Mouse (Mus musculus): ENCODE results near the gene Ctsz. TPM values are rescaled to one million over a fixed set of nuclear protein-coding genes. Genes with fewer than 3 reads are reported as not detected.

Ctsz gene
- polyA plus RNA-seq, 1 experiment: 112 TPM

- no peak overlapping the region for H3K27ac ChIP-seq (ENCODE audit: control insufficient read depth, insufficient read depth, low read depth, low read length, poor library complexity)
- TF ChIP-seq CTCF (IDR thresholded peaks at IDR 0.05; ENCODE audit: control insufficient read depth, insufficient read depth, low read length) (no peak), POLR2A (IDR thresholded peaks at IDR 0.05; ENCODE audit: borderline replicate concordance, control insufficient read depth, low read depth, low read length) (no peak)
- 90% methylated on average over 11 of the region's 11 CpGs for WGBS
- H3K4me1 ChIP-seq (ENCODE audit: control insufficient read depth, insufficient read depth, low read length): no peaks in the 10 kb centered on the region
- H3K4me3 ChIP-seq (replicated peaks; ENCODE audit: control insufficient read depth, low read depth, low read length): no peak overlapping the region
Measured at GRCm38 (mm10) chr2:174424301-174425085, 14.3 kb downstream of the Ctsz start.

GRCm38 (mm10) chr2:174421107-174421506 is 17.7 kb downstream of the Ctsz start:
- WGBS: 88% methylated on average over 6 of the region's 6 CpGs
- no peak overlapping the region for H3K27ac ChIP-seq (ENCODE audit: control insufficient read depth, insufficient read depth, low read depth, low read length, poor library complexity)
- H3K4me1 ChIP-seq (ENCODE audit: control insufficient read depth, insufficient read depth, low read length): peaks cover 1% of the 10 kb centered on the region; the same call in 1 of the 2 replicates
- H3K4me3 ChIP-seq (replicated peaks; ENCODE audit: control insufficient read depth, low read depth, low read length): no peak overlapping the region
- TF ChIP-seq CTCF (IDR thresholded peaks at IDR 0.05; ENCODE audit: control insufficient read depth, insufficient read depth, low read length) (no peak), POLR2A (IDR thresholded peaks at IDR 0.05; ENCODE audit: borderline replicate concordance, control insufficient read depth, low read depth, low read length) (no peak)

GRCm38 (mm10) chr2:174415731-174416310 is 23.0 kb downstream of the Ctsz start, which contains the start of gene Nelfcd:
Gene Nelfcd, plus strand, starts transcription at chr2:174415804.
- TF ChIP-seq CTCF (IDR thresholded peaks at IDR 0.05; ENCODE audit: control insufficient read depth, insufficient read depth, low read length): no peak
- peak; percentile 83; the same call in 1 of the 2 replicates for TF ChIP-seq POLR2A (IDR thresholded peaks at IDR 0.05; ENCODE audit: borderline replicate concordance, control insufficient read depth, low read depth, low read length)
- peak within 1 kb of the TSS; percentile 7; the same call in 1 of the 2 replicates for H3K27ac ChIP-seq (ENCODE audit: control insufficient read depth, insufficient read depth, low read depth, low read length, poor library complexity)
- peaks cover 1% of the 10 kb centered on the region; the same call in 1 of the 2 replicates for H3K4me1 ChIP-seq (ENCODE audit: control insufficient read depth, insufficient read depth, low read length)
- WGBS: under 1% methylated on average over 40 of the region's 40 CpGs
- H3K4me3 ChIP-seq (replicated peaks; ENCODE audit: control insufficient read depth, low read depth, low read length): peak within 1 kb of the TSS; percentile 87

- TF ChIP-seq POLR2A (IDR thresholded peaks at IDR 0.05; ENCODE audit: borderline replicate concordance, control insufficient read depth, low read depth, low read length) (no peak), CTCF (IDR thresholded peaks at IDR 0.05; ENCODE audit: control insufficient read depth, insufficient read depth, low read length) (no peak)
- Histone ChIP-seq H3K4me3 (replicated peaks; ENCODE audit: control insufficient read depth, low read depth, low read length) (no peak overlapping the region), H3K4me1 (ENCODE audit: control insufficient read depth, insufficient read depth, low read length) (peaks cover 1% of the 10 kb centered on the region; the same call in 1 of the 2 replicates), H3K27ac (ENCODE audit: control insufficient read depth, insufficient read depth, low read depth, low read length, poor library complexity) (no peak overlapping the region)
- WGBS: 47% methylated on average over 18 of the region's 18 CpGs
Measured at GRCm38 (mm10) chr2:174415001-174415730, 23.7 kb downstream of the Ctsz start.

GRCm38 (mm10) chr2:174413127-174413526 is 25.7 kb downstream of the Ctsz start:
- H3K4me1 ChIP-seq (ENCODE audit: control insufficient read depth, insufficient read depth, low read length): peaks cover 1% of the 10 kb centered on the region; the same call in 1 of the 2 replicates
- H3K4me3 ChIP-seq (replicated peaks; ENCODE audit: control insufficient read depth, low read depth, low read length): no peak overlapping the region
- WGBS: 74% methylated on average over 7 of the region's 7 CpGs
- TF ChIP-seq POLR2A (IDR thresholded peaks at IDR 0.05; ENCODE audit: borderline replicate concordance, control insufficient read depth, low read depth, low read length) (no peak), CTCF (IDR thresholded peaks at IDR 0.05; ENCODE audit: control insufficient read depth, insufficient read depth, low read length) (no peak)
- H3K27ac ChIP-seq (ENCODE audit: control insufficient read depth, insufficient read depth, low read depth, low read length, poor library complexity): no peak overlapping the region

- no peak overlapping the region for H3K27ac ChIP-seq (ENCODE audit: control insufficient read depth, insufficient read depth, low read depth, low read length, poor library complexity)
- WGBS: 50% methylated on average over 2 of the region's 2 CpGs
- no peak overlapping the region for H3K4me3 ChIP-seq (replicated peaks; ENCODE audit: control insufficient read depth, low read depth, low read length)
- no peaks in the 10 kb centered on the region for H3K4me1 ChIP-seq (ENCODE audit: control insufficient read depth, insufficient read depth, low read length)
- no peak for TF ChIP-seq POLR2A (IDR thresholded peaks at IDR 0.05; ENCODE audit: borderline replicate concordance, control insufficient read depth, low read depth, low read length)
- TF ChIP-seq CTCF (IDR thresholded peaks at IDR 0.05; ENCODE audit: control insufficient read depth, insufficient read depth, low read length): no peak
Measured at GRCm38 (mm10) chr2:174410222-174410621, 28.6 kb downstream of the Ctsz start.

- WGBS: 76% methylated on average over 4 of the region's 4 CpGs
Measured at GRCm38 (mm10) chr2:174400396-174400795, 38.4 kb downstream of the Ctsz start.

GRCm38 (mm10) chr2:174397881-174398280 is 41.0 kb downstream of the Ctsz start:
- TF ChIP-seq CTCF (IDR thresholded peaks at IDR 0.05; ENCODE audit: control insufficient read depth, insufficient read depth, low read length) (no peak), POLR2A (IDR thresholded peaks at IDR 0.05; ENCODE audit: borderline replicate concordance, control insufficient read depth, low read depth, low read length) (no peak)
- Histone ChIP-seq H3K27ac (ENCODE audit: control insufficient read depth, insufficient read depth, low read depth, low read length, poor library complexity) (no peak overlapping the region), H3K4me3 (replicated peaks; ENCODE audit: control insufficient read depth, low read depth, low read length) (no peak overlapping the region), H3K4me1 (ENCODE audit: control insufficient read depth, insufficient read depth, low read length) (no peaks in the 10 kb centered on the region; the same call in 1 of the 2 replicates)
- 83% methylated on average over 6 of the region's 6 CpGs for WGBS

More at GRCm38 (mm10) chr2:174400396-174400795, 38.4 kb downstream of the Ctsz start:
- TF ChIP-seq POLR2A (IDR thresholded peaks at IDR 0.05; ENCODE audit: borderline replicate concordance, control insufficient read depth, low read depth, low read length) (no peak), CTCF (IDR thresholded peaks at IDR 0.05; ENCODE audit: control insufficient read depth, insufficient read depth, low read length) (no peak)
- no peak overlapping the region for H3K4me3 ChIP-seq (replicated peaks; ENCODE audit: control insufficient read depth, low read depth, low read length)
- no peak overlapping the region for H3K27ac ChIP-seq (ENCODE audit: control insufficient read depth, insufficient read depth, low read depth, low read length, poor library complexity)
- no peaks in the 10 kb centered on the region; the same call in 1 of the 2 replicates for H3K4me1 ChIP-seq (ENCODE audit: control insufficient read depth, insufficient read depth, low read length)
